ENCODE assay signal across 8 mouse cellular contexts in genomic region chr4:53919188-53919587, GRCm38 (mm10).
A peak's percentile ranks its signal among the peaks of the same experiment; 100 is the strongest.
DNase-seq lines count a peak whose midpoint lies in the region; ATAC-seq and TF ChIP-seq lines count a peak whose summit lies in the region.

No protein-coding gene starts in this region.

- H3K4me3 ChIP-seq in neural tube, embryonic 15.5 days (replicated peaks): no peak overlapping the region
- no peak overlapping the region for H3K4me3 ChIP-seq in limb, embryonic 14.5 days (replicated peaks; ENCODE audit: low read length)

- TF ChIP-seq POLR2A in limb, embryonic 14.5 days (IDR thresholded peaks at IDR 0.05; ENCODE audit: borderline replicate concordance, extremely low read depth, insufficient read depth, insufficient read length): no peak

- DNase-seq in cerebellum, adult 9-10 months: peak; percentile 7
- DNase-seq in cerebellum, adult 11-12 months: no peak
- DNase-seq in neural tube, embryonic 10.5 days (ENCODE audit: extremely low spot score, low spot score): peak; percentile 37
- DNase-seq in c-Kit-positive CD71-negative TER-119-negative erythroid progenitor cells, embryonic 14.5 days (ENCODE audit: low read depth): peak; percentile 57
- peak; percentile 72 for DNase-seq in heart, postnatal 4 days
- DNase-seq in limb, embryonic 14.5 days (ENCODE audit: low spot score): peak; percentile 71
- peak; percentile 23 for DNase-seq in retina, postnatal 7 days (ENCODE audit: low read depth, low spot score)

- no peaks in the 10 kb centered on the region for H3K36me3 ChIP-seq in neural tube, embryonic 15.5 days
- H3K36me3 ChIP-seq in limb, embryonic 14.5 days (ENCODE audit: control insufficient read depth, insufficient read depth, low read length): no peaks in the 10 kb centered on the region

- H3K4me1 ChIP-seq in neural tube, embryonic 15.5 days: no peaks in the 10 kb centered on the region
- H3K4me1 ChIP-seq in limb, embryonic 14.5 days (ENCODE audit: control insufficient read depth, insufficient read depth, low read length): no peaks in the 10 kb centered on the region

- no peaks in the 10 kb centered on the region for H3K27me3 ChIP-seq in neural tube, embryonic 15.5 days (replicated peaks)
- no peaks in the 10 kb centered on the region for H3K27me3 ChIP-seq in limb, embryonic 14.5 days (ENCODE audit: control insufficient read depth, insufficient read depth, low read length)

- no peak overlapping the region for H3K9ac ChIP-seq in neural tube, embryonic 15.5 days (replicated peaks)
- no peak overlapping the region for H3K9ac ChIP-seq in limb, embryonic 14.5 days (ENCODE audit: low read depth, low read length, severe bottlenecking)

- no peak overlapping the region for H3K4me2 ChIP-seq in neural tube, embryonic 15.5 days
- H3K4me2 ChIP-seq in limb, embryonic 14.5 days (replicated peaks; ENCODE audit: low read depth, low read length, severe bottlenecking): no peak overlapping the region

- no peaks in the 10 kb centered on the region for H3K9me3 ChIP-seq in neural tube, embryonic 15.5 days (replicated peaks)
- H3K9me3 ChIP-seq in limb, embryonic 14.5 days (ENCODE audit: control insufficient read depth, low read length): no peaks in the 10 kb centered on the region

- no peak overlapping the region for H3K27ac ChIP-seq in neural tube, embryonic 15.5 days (replicated peaks)
- no peak overlapping the region for H3K27ac ChIP-seq in limb, embryonic 14.5 days (replicated peaks; ENCODE audit: low read depth, low read length)

- ATAC-seq in neural tube, embryonic 15.5 days (ENCODE audit: low FRiP score): no peak
- ATAC-seq in limb, embryonic 14.5 days (ENCODE audit: low FRiP score, low read depth): no peak
